Mouse (Mus musculus): Measurements from ENCODE around the gene Vps33b.
"Not testable (repeated sequence)": the region's sequence is repeated elsewhere in the genome, so short reads cannot be mapped to it uniquely, and the experiment has no call there.

Gene Vps33b

DNA sequence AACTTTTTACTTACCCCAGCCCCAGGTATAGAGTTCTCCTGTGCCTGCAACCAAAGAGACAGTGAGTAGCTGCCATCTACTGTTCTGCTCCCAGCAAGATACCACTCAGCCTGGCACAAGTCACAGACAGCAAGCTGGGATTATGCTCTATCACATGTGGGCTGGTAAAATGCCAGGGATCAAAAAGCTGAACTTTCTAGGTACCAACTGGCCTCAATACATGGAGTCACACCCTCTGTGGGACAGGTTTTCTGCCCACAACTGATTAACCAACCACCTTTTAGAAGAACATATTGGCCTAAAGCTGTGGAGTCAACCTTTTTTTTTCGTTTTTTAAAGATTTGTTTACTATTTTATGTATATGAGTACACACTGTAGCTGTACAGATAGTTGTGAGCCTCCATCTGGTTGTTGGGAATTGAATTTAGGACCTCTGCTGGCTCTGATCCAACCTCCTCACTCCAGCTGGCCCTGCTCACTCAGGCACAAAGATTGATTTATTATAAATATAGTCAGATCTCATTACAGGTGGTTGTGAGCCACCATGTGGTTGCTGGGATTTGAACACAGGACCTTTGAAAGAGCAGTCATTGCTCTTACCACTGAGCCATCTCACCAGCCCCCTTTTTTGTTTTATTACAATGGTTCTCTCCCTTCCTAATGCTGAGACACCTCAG is 48.1 kb downstream of the Vps33b start:
- no peak for DNase-seq (ENCODE audit: low read depth, low spot score)

DNA sequence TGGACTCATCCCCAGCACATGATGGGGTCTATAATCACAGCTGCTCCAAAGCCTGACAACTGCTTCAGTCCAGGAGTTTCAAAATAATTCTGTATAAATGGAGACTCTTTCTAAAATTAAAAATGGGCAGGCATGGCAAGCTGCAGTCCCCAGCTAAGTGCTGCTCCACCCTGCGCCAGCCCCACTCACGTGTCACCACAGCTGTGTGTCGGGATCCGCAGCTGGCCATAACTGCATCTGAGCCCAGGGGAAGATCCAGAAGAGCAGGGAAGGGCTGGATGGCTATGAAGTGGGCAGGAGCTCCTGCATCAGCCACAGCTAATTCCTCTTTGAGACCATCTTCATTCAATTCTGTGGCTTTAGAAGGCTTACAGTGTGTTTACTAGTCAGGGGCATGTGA is 49.2 kb downstream of the Vps33b start:
- DNase-seq (ENCODE audit: low read depth, low spot score): no peak

DNA sequence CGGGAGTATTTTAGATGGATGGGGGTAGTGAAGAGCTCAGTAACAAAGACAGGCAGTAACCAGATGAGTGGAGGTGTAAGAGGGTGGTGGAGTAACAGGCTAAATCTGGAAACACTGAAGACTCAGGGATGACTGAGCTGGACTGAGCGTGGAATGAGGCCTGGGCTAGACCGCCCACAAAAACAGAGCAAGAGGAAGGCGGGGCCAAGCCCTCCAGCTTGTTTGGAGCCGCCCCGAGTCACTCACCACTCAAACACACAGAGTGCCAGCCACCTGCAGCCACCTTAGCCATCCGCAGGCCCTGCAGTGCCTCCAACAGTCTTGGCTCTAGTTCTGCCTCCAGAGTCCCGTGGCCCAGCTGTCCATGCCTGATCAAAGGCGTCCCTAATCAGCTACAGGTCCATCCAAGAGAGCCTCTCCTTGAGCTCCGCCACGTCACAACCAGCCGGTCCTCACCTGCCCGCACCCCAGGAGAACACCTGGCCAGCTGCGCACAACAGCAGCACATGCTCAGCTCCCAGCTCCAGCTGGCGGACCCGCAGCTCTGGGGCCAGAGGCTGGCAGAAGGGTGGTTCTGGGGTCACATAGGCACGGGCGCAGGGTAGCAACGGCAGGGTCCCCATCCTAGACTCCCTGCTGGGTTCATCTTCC is 50.5 kb downstream of the Vps33b start:
- DNase-seq (ENCODE audit: low read depth, low spot score): no peak

DNA sequence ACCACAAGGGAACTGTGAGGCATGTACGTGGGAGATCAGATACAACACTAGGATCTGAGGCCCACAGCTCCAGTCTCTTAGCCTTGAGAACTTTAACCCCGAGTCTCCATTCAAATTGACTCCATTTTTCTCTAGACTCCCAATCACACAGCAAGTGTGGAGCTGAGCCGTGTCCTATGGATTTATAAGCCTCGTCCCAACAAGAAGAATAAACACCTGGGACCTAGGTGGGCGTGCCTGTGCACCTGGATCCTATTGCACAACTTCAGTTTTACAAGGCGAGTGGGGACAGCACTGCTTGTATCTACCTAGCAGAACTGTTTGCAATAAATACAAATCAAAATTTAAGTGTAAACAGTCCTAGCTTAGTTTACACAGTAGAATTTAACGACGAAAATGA is 53.9 kb downstream of the Vps33b start:
- no peak for DNase-seq (ENCODE audit: low read depth, low spot score)

DNA sequence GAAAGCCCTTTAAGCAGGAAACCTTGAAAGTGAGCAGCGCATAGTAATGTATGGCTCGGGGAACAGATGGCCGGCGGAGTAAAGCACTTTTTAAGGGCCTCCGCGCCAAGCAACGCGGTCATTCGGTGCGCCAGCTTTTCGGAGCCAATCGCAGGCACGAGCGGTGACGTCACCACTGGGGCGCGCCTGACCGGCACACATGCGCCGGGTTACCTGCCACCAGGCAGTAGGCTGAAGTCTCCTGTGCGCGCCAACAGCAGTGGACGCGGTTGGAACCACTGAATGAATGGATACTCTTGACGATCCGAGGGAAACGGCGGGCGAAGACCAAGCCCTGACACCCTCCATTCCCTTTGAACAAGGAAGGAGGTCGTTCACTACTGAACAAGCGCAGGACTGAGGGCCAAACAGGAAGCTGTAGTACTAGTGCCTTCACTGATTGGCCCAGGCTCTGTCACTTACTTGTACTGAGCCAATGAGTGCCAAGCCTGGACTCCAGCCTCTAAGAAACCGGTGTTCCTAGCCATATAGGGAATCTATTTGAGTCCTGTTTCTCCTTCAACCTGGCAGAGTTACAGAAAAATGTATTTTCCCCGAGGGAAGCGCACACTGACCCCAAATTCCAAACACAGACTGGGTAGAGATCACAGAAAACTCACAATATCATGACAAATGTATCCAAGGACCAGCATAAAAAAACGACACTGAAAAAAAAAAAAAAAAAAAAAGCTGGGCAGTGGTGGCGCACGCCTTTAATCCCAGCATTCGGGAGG is 54.8 kb downstream of the Vps33b start, which contains the start of gene Rccd1:
Gene Rccd1, minus strand, starts transcription at position 412 of the 773 bp plus-strand sequence.
- DNase-seq (ENCODE audit: low read depth, low spot score): peak; percentile 98

DNA sequence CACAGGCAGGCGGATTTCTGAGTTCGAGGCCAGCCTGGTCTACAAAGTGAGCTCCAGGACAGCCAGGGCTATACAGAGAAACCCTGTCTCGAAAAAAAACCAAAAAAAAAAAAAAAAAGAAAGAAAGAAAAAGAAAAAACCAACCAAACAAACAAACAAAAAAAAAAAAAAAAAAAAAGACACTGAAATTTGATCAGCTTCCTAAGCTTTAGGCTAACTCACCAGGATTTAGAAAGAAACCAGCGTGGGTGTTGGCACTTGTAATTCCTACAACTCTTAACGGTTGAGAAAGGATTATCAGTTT is 55.3 kb downstream of the Vps33b start:
- not testable (repeated sequence) for DNase-seq (ENCODE audit: low read depth, low spot score)

DNA sequence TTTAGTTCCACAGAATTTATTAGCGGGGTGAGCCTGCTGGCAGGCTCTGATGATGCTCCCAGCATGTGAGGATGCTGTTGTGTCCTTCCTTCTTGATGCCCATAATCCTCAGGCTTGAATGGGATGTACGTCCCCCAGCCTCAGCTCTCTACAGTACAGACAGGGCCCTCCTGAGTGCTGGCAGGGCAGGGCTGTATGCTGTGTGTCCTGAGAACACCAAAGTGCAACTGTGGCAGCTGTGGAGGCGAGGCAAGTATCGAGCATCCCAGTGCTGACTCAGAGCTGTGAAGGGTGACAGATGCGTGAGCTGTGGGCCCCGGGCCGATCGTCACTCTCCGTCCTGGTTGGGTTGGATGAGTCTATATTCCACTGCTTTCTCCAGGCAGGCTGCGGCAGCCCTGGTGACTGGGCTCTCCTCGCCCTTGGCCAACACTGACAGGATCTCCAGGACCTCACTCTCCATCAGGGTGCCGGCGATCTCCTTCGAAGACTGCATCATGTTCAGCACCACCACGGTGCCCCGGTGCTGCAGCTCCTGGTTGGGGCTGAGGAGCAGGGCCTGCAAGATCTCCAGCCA is 55.9 kb downstream of the Vps33b start:
- peak; percentile 21 for DNase-seq (ENCODE audit: low read depth, low spot score)

DNA sequence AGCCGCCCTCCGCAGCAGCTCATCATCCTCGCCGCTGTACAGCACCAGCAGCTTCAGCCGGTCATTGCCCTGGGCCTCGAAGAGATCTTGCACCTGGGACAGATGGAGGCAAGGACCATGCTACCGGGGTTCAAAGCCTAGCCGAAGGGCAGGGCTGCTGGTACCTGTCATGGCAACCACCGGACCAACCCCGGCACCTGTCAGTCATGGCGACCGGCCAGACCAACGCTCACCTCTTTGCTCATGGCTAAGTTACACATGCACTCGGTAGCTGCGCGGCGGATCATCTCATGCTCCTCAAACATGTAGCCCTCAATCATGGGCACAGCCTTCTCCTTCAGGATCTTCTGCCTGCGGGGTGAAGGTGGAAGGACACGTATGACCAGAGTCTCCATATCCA is 56.6 kb downstream of the Vps33b start:
- no peak for DNase-seq (ENCODE audit: low read depth, low spot score)

DNA sequence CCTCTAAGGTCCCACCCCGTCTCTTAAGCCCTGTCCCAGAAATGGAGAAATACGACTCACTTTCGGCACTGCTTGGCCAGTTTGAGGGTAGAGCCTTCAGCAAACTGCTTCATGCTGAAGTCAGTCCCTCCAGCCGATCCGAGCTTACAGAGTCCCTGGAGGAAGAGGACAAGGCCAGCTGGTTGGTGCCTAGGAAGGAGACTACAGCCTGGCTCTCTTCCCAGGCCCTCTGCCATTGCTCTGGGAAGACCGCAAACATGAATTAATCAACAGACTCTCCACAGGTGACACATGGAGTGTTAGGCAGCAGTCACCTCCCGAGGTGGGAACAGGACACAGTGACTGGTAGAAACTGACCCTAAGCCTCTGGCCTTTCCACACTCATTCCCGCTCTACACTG is 60.8 kb downstream of the Vps33b start:
- DNase-seq (ENCODE audit: low read depth, low spot score): no peak

DNA sequence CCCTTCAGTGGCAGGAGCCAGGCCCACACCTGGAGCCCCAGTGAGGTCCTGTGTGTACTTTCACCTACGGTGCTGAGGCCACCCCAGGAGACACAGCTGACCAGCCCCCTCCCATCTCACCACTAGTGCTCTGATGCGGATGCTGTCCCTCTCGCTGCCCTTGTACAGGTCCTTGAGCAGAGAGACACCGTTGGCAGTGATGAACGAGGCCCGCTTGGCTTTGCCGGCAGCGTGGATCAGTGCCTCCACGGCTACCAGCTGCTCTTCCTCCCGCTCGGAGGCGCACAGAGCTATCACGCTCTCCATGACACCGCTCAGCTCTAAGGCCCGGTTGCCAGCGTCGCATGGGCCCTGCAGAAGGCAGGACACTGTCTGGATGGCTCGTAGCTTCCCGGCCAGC is 62.0 kb downstream of the Vps33b start:
- no peak for DNase-seq (ENCODE audit: low read depth, low spot score)

DNA sequence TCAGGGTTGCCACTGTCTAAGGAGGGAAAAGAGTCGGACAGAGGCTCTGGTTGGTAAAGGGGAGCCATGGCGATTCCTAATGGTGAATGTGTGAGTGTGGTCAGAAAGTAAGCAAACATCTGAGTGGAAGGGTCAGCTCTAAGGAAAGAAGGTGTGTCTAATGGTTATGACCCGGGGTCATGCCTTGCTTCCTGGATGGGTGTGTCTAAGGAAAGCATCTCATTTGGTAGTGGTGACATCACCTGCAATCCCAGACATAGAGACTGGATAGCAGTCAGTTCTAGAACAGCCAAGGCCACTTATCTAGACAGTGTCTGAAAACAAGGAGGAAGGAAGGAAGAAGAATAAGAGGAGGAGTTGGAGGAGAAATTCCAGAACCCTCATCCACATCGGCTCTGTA is 65.4 kb downstream of the Vps33b start:
- DNase-seq (ENCODE audit: low read depth, low spot score): no peak

DNA sequence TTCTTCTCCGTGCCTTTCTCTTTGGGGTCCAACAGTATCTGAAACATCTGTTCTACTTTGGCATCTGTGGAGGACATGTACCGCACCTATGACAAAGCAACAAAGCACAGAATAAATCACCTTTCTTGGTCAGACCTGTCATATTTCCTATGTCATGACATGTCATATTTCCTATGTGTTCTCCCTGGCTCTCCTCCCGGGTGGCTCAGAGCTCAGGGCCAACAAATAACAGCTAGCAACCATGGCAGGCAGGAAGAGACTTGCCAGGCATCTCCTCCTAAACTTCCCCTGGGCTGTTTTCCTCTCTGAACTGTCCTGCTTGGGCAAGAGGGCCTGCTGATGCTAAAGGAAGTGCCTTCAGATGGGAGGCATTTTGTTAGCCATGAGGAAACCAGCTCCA is 67.5 kb downstream of the Vps33b start:
- no peak for DNase-seq (ENCODE audit: low read depth, low spot score)

DNA sequence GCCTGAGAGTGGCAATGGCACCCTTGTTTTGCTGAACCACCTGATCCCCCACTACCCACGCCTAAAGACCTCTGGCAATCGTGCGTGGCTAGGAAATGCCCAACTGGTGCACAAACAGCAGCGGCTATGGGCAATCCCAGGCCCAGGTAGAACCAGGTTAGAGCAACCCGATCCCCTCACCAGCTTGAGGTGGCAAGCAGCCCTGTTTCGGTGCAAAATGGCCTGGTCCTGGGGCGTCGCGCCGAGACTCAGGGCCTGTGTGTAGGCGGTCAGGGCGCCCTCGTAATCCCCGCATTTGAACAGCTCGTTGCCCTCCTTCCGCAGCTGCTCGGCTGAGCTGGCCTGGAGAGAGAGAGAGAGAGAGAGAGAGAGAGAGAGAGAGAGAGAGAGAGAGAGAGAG is 69.9 kb downstream of the Vps33b start:
- DNase-seq (ENCODE audit: low read depth, low spot score): no peak

DNA sequence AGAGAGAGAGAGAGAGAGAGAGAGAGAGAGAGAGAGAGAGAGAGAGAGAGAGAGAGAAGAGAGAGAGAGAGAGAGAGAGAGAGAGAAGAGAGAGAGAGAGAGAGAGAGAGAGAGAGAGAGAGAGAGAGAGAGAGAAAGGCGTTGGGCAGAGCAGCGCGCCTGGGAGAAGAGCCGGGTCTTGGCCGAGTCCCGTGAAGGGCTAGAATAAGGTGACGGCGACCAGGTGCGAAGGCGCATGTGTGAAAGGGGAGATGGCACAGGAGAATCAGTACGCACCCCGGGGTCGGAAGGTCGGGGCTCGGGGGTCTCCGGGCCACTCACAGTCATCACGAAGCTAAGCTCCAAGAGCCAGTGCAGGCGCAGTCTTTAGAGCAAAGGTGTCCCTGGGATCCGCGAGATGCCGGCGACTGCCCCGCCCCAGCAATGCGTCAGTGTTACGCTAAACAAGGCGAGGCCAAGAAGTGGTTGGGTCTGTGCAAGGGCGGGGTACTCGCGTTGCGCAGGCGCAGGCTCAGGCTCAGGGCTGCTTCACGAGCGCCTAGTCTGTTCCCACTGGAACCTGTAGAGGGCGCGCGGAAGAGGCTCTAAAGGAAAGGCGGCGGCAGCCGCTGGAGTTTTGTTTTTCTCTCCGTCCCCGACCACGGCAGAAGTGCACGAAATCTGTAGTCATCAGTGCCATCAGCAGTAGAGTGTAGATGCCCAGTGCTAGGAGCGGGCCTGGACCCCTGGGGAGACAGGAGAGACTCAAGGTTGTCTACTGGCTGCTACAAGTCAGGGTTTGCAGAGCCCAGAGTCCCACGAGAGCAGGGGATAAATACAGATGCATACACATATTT is 70.6 kb downstream of the Vps33b start:
- DNase-seq (ENCODE audit: low read depth, low spot score): peak; percentile 98

DNA sequence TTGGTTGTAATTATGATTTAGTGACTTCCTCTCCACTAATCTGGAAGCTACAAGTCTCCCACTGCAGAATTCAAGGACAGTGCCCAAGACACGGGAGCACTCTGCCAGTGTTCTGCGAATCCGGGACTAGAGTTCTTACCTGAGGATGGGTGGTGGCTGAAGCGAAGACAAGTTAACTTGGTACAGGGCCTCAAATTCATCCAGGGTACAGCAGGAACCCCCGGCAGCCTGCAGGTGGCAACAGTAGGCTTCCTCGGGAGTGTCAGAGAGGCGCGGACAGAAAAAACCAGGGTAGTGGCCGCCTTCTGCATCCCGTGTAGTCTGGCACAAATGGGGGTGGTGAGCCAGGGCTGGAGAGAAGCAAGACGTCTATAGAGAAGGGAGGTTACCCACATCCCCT is 71.3 kb downstream of the Vps33b start, which contains the start of gene Unc45a:
Gene Unc45a, minus strand, starts transcription at position 213 of the 400 bp plus-strand sequence.
- peak; percentile 82 for DNase-seq (ENCODE audit: low read depth, low spot score)
